Mouse (Mus musculus) olfactory bulb, adult 2 months (tissue): ENCODE data around the gene Diaph3.

Source experiments
- CTCF ChIP-seq: fragments of 200-500 bp; IDR thresholded peaks from 2 replicates; pipeline ENCODE4 v1.5.1; 2012; ENCODE audit warnings: low read depth, mild to moderate bottlenecking, low read length, moderate library complexity; ENCODE audit not compliant: insufficient read depth
- POLR2A ChIP-seq: fragments of 200-500 bp; IDR thresholded peaks from 2 replicates; pipeline ENCODE4 v1.6.1; 2012; ENCODE audit warnings: mild to moderate bottlenecking, low read depth, low read length, moderate library complexity; ENCODE audit not compliant: insufficient read depth

DNA sequence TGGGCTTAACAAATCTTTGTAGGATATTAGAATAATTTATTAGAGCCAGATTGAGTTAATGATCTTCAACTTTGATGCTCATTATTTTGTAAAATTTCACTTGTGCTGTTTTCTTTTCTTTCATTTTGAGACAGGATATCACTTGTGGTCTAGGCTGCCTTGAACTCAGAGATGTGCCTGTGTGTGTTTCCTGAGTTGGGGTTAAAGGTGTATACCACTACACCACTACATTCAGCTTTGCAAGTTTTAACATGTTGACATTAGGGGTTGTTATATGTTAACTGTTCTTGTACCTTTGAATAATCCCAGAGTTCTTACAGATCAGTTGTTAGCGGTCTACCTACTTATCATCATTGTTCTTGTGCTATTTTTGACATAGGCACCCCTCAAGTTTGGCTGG is 404.4 kb downstream of the Diaph3 start:
- TF ChIP-seq POLR2A, result no peak
- no peak for TF ChIP-seq CTCF
